Mouse (Mus musculus) gastrocnemius, postnatal 36 days (tissue): Measurements from ENCODE around the gene Avpr1b. TPM values are rescaled to one million over a fixed set of nuclear protein-coding genes. Genes with fewer than 3 reads are reported as not detected.

ENCODE experiments used
- DNase-seq, 2 experiments: peaks; one replicate each; pipeline ENCODE4 v3.0.0; 2022
- intact Hi-C: fragments of 180-260 bp; cut with DNase I; formaldehyde crosslinking; loops from one replicate; pipeline ENCODE4 v1.15.1; 2025
- total RNA-seq, 2 experiments: library from RNA; stranded (reverse); gene quantifications; 2 replicates each; pipeline ENCODE4 v1.2.3; 2021

Avpr1b gene
- total RNA-seq, 2 experiments from 2014 or later: not detected

DNA sequence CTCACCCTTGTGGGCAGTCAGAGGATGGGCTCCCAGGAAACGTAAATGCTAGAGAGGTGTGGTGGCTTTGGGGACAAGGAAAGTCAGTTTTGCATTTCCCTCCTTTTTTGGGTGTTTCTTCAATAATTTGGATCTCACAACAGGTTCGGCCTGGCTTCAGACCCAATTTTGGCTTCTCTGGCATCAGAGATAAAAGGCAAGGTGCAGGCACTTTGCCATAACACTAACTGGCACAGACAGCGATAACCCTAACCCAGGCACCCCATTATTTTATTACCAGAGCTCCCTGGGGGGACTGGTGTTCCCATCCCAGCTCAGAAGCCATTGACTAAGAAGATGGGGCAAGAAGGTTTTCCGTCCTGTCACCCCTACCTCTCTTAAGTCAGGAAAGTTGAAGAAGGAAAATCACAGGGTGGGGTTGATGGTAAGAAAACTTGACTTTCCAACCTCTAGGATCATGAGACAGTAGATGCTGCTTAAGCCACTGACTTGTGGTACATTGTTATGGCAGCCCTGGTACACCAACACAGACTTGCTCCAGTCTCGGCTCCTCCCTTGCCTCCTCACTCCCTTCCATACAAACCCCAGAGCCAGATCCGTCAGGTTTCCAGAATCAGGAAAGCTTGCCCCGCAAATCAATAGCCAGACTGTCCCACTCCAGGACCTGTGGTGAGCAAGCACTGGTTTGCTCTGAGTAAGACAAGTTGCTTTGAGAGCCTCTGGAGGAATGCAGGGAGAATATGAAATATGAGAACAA lies 61.9 kb downstream of the Avpr1b start:
- intact Hi-C loops: no loop called here
- no peak for DNase-seq

Other genes starting within 250 kb of the Avpr1b start
- gene Srgap2, start 71.9 kb upstream of the Avpr1b start, total RNA-seq: 10 to 100 TPM; 10.3 to 10.5 TPM
- under 1 TPM; 0.26 to 0.44 TPM for gene Fam72a, start 71.3 kb upstream of the Avpr1b start, total RNA-seq
- gene Ctse, start 39.1 kb downstream of the Avpr1b start, total RNA-seq: under 1 TPM in 1 of 2 experiments, not detected in 1; 0.28 TPM
- 1 to 10 TPM; 2.8 to 2.9 TPM for gene Rab7b, start 89.5 kb downstream of the Avpr1b start, total RNA-seq
- gene Slc26a9, start 144.8 kb downstream of the Avpr1b start, total RNA-seq: not detected
- under 1 TPM; 0.57 to 0.69 TPM for gene Pm20d1, start 198.1 kb downstream of the Avpr1b start, total RNA-seq
- 10 to 100 TPM; 37.2 to 47.2 TPM for gene Slc41a1, start 228.3 kb downstream of the Avpr1b start, total RNA-seq